Mouse (Mus musculus): ENCODE measurements at regions not wholly inside any gene's neighbourhood (a gene's known extent, or its start where the extent isn't known, plus 50 kb on each side); places are given as distances from the start of the nearest gene placed in this dataset.
A peak's percentile ranks its signal among the peaks of the same experiment; 100 is the strongest.

GRCm38 (mm10) chr12:77539661-77540431, 301.9 kb downstream of the Fut8 start:
- Histone ChIP-seq H3K27me3 (ENCODE audit: insufficient read depth, low read length) (no peaks in the 10 kb centered on the region), H3K27ac (ENCODE audit: low read depth, low read length) (no peak overlapping the region), H3K4me3 (ENCODE audit: low read depth, low read length) (no peak overlapping the region), H3K4me1 (ENCODE audit: insufficient read depth, low read length) (no peaks in the 10 kb centered on the region), H3K4me2 (ENCODE audit: low read depth, low read length, poor library complexity, severe bottlenecking) (no peak overlapping the region), H3K9ac (replicated peaks; ENCODE audit: low read length, poor library complexity, severe bottlenecking) (no peak overlapping the region), H3K36me3 (ENCODE audit: insufficient read depth, low read length) (no peaks in the 10 kb centered on the region), H3K9me3 (ENCODE audit: low read length) (no peaks in the 10 kb centered on the region)
- no peak for TF ChIP-seq CTCF (IDR thresholded peaks at IDR 0.05)
- DNase-seq (ENCODE audit: low spot score) (no peak), ATAC-seq (ENCODE audit: low FRiP score) (no peak)
- WGBS: 82% methylated on average over 10 of the region's 10 CpGs

DNA sequence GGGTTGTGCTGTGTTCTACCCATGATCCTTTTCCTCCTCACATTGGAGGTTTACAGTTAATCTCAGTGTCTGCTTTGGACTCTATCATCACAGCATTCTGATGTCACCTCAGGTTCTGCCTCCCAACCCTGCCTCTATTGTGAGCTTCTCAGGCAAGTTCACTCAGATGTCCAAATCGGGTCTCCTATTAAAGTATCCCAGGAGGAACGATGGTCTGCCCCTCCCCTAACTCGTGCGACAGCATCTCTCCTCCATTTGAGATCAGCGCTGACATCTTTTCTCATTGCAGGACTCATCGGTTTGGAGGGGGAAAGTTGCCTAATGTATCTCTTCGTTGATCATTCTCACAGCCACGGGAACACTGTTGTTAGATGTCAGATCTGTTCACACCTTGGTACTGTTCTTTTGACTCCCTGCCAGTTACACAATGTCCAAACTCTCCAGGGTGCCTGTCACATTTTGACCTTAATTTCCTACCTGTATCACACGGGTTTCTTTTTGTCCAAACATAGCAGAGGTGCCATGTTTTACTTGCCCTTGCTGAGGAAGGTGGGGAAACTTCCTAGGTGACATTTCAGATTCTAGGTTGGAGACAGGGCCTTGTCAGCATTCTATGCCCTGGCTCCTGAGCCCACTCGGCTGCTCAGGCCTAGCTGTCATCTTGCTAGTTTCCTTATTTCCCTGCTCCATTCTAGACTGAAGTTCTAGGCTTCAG, 303.3 kb downstream of the Fut8 start:
- H3K27me3 ChIP-seq (ENCODE audit: insufficient read depth, low read length): no peaks in the 10 kb centered on the region
- no peak overlapping the region for H3K4me2 ChIP-seq (ENCODE audit: low read depth, low read length, poor library complexity, severe bottlenecking)
- no peaks in the 10 kb centered on the region for H3K36me3 ChIP-seq (ENCODE audit: insufficient read depth, low read length)
- no peak overlapping the region for H3K27ac ChIP-seq (ENCODE audit: low read depth, low read length)
- H3K9me3 ChIP-seq (ENCODE audit: low read length): no peaks in the 10 kb centered on the region
- H3K9ac ChIP-seq (replicated peaks; ENCODE audit: low read length, poor library complexity, severe bottlenecking): no peak overlapping the region
- no peak for TF ChIP-seq CTCF (IDR thresholded peaks at IDR 0.05)
- ATAC-seq (ENCODE audit: low FRiP score): no peak
- H3K4me1 ChIP-seq (ENCODE audit: insufficient read depth, low read length): no peaks in the 10 kb centered on the region
- 84% methylated on average over 10 of the region's 10 CpGs for WGBS
- H3K4me3 ChIP-seq (ENCODE audit: low read depth, low read length): no peak overlapping the region
- DNase-seq (ENCODE audit: low spot score): no peak

GRCm38 (mm10) chr12:77541826-77542225, 303.9 kb downstream of the Fut8 start:
- no peaks in the 10 kb centered on the region for H3K4me1 ChIP-seq (ENCODE audit: insufficient read depth, low read length)
- no peaks in the 10 kb centered on the region for H3K36me3 ChIP-seq (ENCODE audit: insufficient read depth, low read length)
- H3K27ac ChIP-seq (ENCODE audit: low read depth, low read length): no peak overlapping the region
- ATAC-seq (ENCODE audit: low FRiP score) (no peak), DNase-seq (ENCODE audit: low spot score) (no peak)
- H3K4me2 ChIP-seq (ENCODE audit: low read depth, low read length, poor library complexity, severe bottlenecking): no peak overlapping the region
- no peaks in the 10 kb centered on the region for H3K27me3 ChIP-seq (ENCODE audit: insufficient read depth, low read length)
- no peaks in the 10 kb centered on the region for H3K9me3 ChIP-seq (ENCODE audit: low read length)
- TF ChIP-seq CTCF (IDR thresholded peaks at IDR 0.05): no peak
- WGBS: 84% methylated on average over 4 of the region's 4 CpGs
- H3K4me3 ChIP-seq (ENCODE audit: low read depth, low read length): no peak overlapping the region
- no peak overlapping the region for H3K9ac ChIP-seq (replicated peaks; ENCODE audit: low read length, poor library complexity, severe bottlenecking)

DNA sequence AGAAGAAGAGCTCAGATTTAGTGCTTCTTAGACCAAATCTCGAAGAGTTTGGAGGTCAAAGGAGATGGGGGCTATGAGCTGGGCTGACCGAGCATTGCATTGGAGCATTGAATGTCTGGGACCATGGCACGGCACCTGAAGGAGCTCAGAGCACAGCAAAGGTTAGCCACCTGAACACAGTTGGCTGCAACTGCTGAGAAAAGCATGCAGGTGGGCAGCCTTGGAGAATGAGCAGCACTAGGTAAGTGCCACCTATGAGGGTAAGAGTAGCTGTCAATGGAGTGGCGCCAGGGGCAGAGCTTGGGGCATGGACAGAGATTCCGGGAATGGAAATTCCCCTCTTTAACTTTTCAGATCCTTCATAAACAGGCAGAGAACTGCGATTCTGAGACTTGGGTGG, 305.7 kb downstream of the Fut8 start:
- 85% methylated on average over 6 of the region's 6 CpGs for WGBS
- Histone ChIP-seq H3K4me2 (ENCODE audit: low read depth, low read length, poor library complexity, severe bottlenecking) (no peak overlapping the region), H3K4me3 (ENCODE audit: low read depth, low read length) (no peak overlapping the region), H3K36me3 (ENCODE audit: insufficient read depth, low read length) (no peaks in the 10 kb centered on the region), H3K9me3 (ENCODE audit: low read length) (no peaks in the 10 kb centered on the region), H3K9ac (replicated peaks; ENCODE audit: low read length, poor library complexity, severe bottlenecking) (no peak overlapping the region), H3K27ac (ENCODE audit: low read depth, low read length) (no peak overlapping the region), H3K4me1 (ENCODE audit: insufficient read depth, low read length) (no peaks in the 10 kb centered on the region), H3K27me3 (ENCODE audit: insufficient read depth, low read length) (no peaks in the 10 kb centered on the region)
- no peak for ATAC-seq (ENCODE audit: low FRiP score)
- no peak for TF ChIP-seq CTCF (IDR thresholded peaks at IDR 0.05)
- DNase-seq (ENCODE audit: low spot score): no peak

GRCm38 (mm10) chr12:77546165-77546564, 308.2 kb downstream of the Fut8 start:
- WGBS: 59% methylated on average over 2 of the region's 2 CpGs
- Histone ChIP-seq H3K9ac (replicated peaks; ENCODE audit: low read length, poor library complexity, severe bottlenecking) (no peak overlapping the region), H3K27ac (ENCODE audit: low read depth, low read length) (no peak overlapping the region), H3K4me3 (ENCODE audit: low read depth, low read length) (no peak overlapping the region), H3K9me3 (ENCODE audit: low read length) (no peaks in the 10 kb centered on the region), H3K4me1 (ENCODE audit: insufficient read depth, low read length) (no peaks in the 10 kb centered on the region), H3K27me3 (ENCODE audit: insufficient read depth, low read length) (no peaks in the 10 kb centered on the region), H3K36me3 (ENCODE audit: insufficient read depth, low read length) (no peaks in the 10 kb centered on the region), H3K4me2 (ENCODE audit: low read depth, low read length, poor library complexity, severe bottlenecking) (no peak overlapping the region)
- no peak for TF ChIP-seq CTCF (IDR thresholded peaks at IDR 0.05)
- ATAC-seq (ENCODE audit: low FRiP score) (no peak), DNase-seq (ENCODE audit: low spot score) (peak; percentile 35)

DNA sequence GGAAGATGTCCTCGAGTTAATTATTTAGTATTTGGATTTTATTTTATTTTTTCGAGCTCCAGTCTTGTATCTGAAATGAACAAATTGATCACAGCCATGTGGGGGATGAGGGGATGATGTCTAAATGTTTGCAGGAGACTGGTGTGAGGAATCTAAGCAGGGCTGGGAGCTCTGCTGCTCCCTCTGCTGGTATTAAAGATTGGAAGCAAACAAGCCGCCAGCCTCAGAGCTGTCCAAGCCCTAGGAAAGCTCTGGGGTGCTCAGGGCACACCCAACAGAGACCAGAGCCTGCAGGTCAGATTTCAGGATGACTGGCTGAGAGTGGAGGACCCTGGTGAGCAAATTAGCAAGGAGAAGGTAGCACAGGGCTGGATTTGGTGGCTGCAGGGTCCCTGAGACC, 330.4 kb downstream of the Fut8 start:
- Histone ChIP-seq H3K27ac (ENCODE audit: low read depth, low read length) (no peak overlapping the region), H3K9ac (replicated peaks; ENCODE audit: low read length, poor library complexity, severe bottlenecking) (no peak overlapping the region), H3K9me3 (ENCODE audit: low read length) (no peaks in the 10 kb centered on the region), H3K4me1 (ENCODE audit: insufficient read depth, low read length) (no peaks in the 10 kb centered on the region), H3K36me3 (ENCODE audit: insufficient read depth, low read length) (no peaks in the 10 kb centered on the region), H3K4me3 (ENCODE audit: low read depth, low read length) (no peak overlapping the region), H3K4me2 (ENCODE audit: low read depth, low read length, poor library complexity, severe bottlenecking) (no peak overlapping the region), H3K27me3 (ENCODE audit: insufficient read depth, low read length) (no peaks in the 10 kb centered on the region)
- peak; percentile 75 for DNase-seq (ENCODE audit: low spot score)
- peak; percentile 86 for TF ChIP-seq CTCF (IDR thresholded peaks at IDR 0.05)
- no peak for ATAC-seq (ENCODE audit: low FRiP score)
- WGBS: 9% methylated on average over 3 of the region's 3 CpGs
